Mouse (Mus musculus): Measurements from ENCODE around the gene Ext2. TPM values are rescaled to one million over a fixed set of nuclear protein-coding genes. Genes with fewer than 3 reads are reported as not detected.

Ext2 gene
- polyA plus RNA-seq, 1 experiment from 2014 or later: 114 TPM

GRCm38 (mm10) chr2:93840109-93840508 lies 17.7 kb upstream of the Ext2 start:
- H3K9ac ChIP-seq: no peak overlapping the region
- no peaks in the 10 kb centered on the region for H3K4me1 ChIP-seq
- H3K27me3 ChIP-seq: no peaks in the 10 kb centered on the region
- H3K36me3 ChIP-seq: peaks cover 59% of the 10 kb centered on the region
- ATAC-seq (ENCODE audit: insufficient number of reproducible peaks, low FRiP score, low TSS enrichment, low read depth): no peak
- H3K27ac ChIP-seq: no peak overlapping the region
- H3K4me3 ChIP-seq: no peak overlapping the region
- H3K9me3 ChIP-seq: no peaks in the 10 kb centered on the region
- no peak overlapping the region for H3K4me2 ChIP-seq
- 81% methylated on average over 6 of the region's 6 CpGs for WGBS

DNA sequence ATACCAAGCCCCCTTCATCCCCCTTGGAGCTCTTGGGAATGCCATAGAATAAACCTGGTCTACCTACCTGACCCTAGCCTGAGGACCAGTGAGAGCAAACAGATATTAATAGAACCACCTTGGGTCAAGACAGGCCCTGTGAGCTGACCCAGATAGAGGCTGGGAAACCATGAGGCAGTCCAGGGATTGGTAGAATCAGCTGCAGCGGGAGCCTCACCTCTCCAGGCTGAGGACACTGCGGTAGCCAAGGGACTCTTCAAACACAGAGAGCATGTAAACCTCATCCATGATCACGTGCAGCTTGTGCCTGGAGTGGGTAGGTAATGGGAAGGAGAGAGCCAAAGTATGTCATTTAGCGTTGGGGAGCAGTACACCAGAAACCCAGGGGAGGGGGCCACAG lies 16.6 kb upstream of the Ext2 start:
- H3K36me3 ChIP-seq: peaks cover 57% of the 10 kb centered on the region
- no peak overlapping the region for H3K4me3 ChIP-seq
- no peaks in the 10 kb centered on the region for H3K9me3 ChIP-seq
- H3K27me3 ChIP-seq: no peaks in the 10 kb centered on the region
- 86% methylated on average over 4 of the region's 4 CpGs for WGBS
- no peak overlapping the region for H3K9ac ChIP-seq
- no peak for ATAC-seq (ENCODE audit: insufficient number of reproducible peaks, low FRiP score, low TSS enrichment, low read depth)
- H3K4me2 ChIP-seq: no peak overlapping the region
- H3K4me1 ChIP-seq: no peaks in the 10 kb centered on the region
- no peak overlapping the region for H3K27ac ChIP-seq

- WGBS: 72% methylated on average over 13 of the region's 13 CpGs
- Histone ChIP-seq H3K4me3 (no peak overlapping the region), H3K9ac (no peak overlapping the region), H3K27ac (no peak overlapping the region), H3K36me3 (peaks cover 49% of the 10 kb centered on the region), H3K4me2 (no peak overlapping the region), H3K27me3 (no peaks in the 10 kb centered on the region), H3K4me1 (no peaks in the 10 kb centered on the region), H3K9me3 (no peaks in the 10 kb centered on the region)
- ATAC-seq (ENCODE audit: insufficient number of reproducible peaks, low FRiP score, low TSS enrichment, low read depth): no peak
These were observed 13.9 kb upstream of the Ext2 start for GRCm38 (mm10) chr2:93836232-93836785.

DNA sequence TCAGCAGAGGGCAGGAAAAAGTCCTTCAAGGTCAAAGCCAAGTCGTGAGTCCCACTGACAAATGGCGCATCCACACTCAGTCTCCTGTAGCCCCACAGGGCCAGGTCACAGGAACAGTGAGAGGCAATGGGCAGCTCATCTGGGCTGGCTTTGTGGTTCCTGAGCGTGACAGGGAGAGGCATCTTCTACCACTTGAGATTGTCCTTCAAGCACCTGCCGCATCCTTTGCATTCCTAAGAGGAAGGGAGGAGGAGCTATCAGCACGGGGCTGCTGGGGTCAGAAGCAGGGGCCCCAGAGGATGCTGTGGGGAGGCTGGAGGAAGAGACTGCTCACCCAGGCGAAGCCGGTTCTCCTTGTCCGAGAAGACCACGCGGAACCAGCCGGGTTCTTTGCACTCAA lies 13.2 kb upstream of the Ext2 start:
- Histone ChIP-seq H3K4me3 (no peak overlapping the region), H3K4me1 (no peaks in the 10 kb centered on the region), H3K36me3 (peaks cover 42% of the 10 kb centered on the region), H3K9me3 (no peaks in the 10 kb centered on the region), H3K4me2 (no peak overlapping the region), H3K9ac (no peak overlapping the region), H3K27ac (no peak overlapping the region), H3K27me3 (no peaks in the 10 kb centered on the region)
- 79% methylated on average over 11 of the region's 11 CpGs for WGBS
- no peak for ATAC-seq (ENCODE audit: insufficient number of reproducible peaks, low FRiP score, low TSS enrichment, low read depth)

GRCm38 (mm10) chr2:93823519-93823918 lies 1.2 kb upstream of the Ext2 start:
- ATAC-seq (ENCODE audit: insufficient number of reproducible peaks, low FRiP score, low TSS enrichment, low read depth): no peak
- Histone ChIP-seq H3K4me1 (peaks cover 14% of the 10 kb centered on the region), H3K4me2 (no peak overlapping the region), H3K27ac (no peak overlapping the region), H3K36me3 (peaks cover 8% of the 10 kb centered on the region; the same call in 1 of the 2 replicates), H3K9ac (no peak overlapping the region), H3K4me3 (no peak overlapping the region), H3K27me3 (no peaks in the 10 kb centered on the region), H3K9me3 (no peaks in the 10 kb centered on the region)
- 20% methylated on average over 8 of the region's 8 CpGs for WGBS

GRCm38 (mm10) chr2:93817791-93818190 lies 4.6 kb downstream of the Ext2 start:
- no peak overlapping the region for H3K4me3 ChIP-seq
- 94% methylated on average over 5 of the region's 5 CpGs for WGBS

DNA sequence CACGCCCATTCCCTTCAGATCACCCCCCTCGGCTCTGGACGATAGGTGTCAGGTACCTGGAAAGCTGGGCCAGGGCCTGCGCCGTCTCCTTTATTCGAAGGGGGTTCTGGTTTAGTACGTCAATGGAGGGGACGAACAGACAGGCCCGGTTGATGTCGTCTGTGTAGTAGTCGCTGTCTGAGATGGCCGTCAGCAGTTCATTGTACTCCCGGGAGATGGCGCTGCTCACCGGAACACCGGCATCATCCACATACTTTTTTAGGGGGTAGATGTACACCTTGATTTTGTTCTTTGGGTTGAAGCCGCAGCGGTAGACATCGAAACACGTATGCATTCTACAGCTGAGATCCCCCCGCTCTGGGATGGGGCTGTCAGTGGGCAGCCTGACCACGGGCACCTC lies 9.0 kb downstream of the Ext2 start:
- peaks cover 46% of the 10 kb centered on the region for H3K36me3 ChIP-seq
- H3K9me3 ChIP-seq: no peaks in the 10 kb centered on the region
- no peaks in the 10 kb centered on the region for H3K4me1 ChIP-seq
- H3K27me3 ChIP-seq: no peaks in the 10 kb centered on the region
- H3K27ac ChIP-seq: no peak overlapping the region
- no peak overlapping the region for H3K9ac ChIP-seq
- H3K4me3 ChIP-seq: no peak overlapping the region
- no peak for ATAC-seq (ENCODE audit: insufficient number of reproducible peaks, low FRiP score, low TSS enrichment, low read depth)
- 91% methylated on average over 22 of the region's 22 CpGs for WGBS
- no peak overlapping the region for H3K4me2 ChIP-seq

More at GRCm38 (mm10) chr2:93817791-93818190, 4.6 kb downstream of the Ext2 start:
- Histone ChIP-seq H3K4me2 (no peak overlapping the region), H3K9me3 (no peaks in the 10 kb centered on the region), H3K27ac (no peak overlapping the region), H3K9ac (no peak overlapping the region), H3K36me3 (peaks cover 18% of the 10 kb centered on the region), H3K27me3 (no peaks in the 10 kb centered on the region), H3K4me1 (peaks cover 12% of the 10 kb centered on the region)
- no peak for ATAC-seq (ENCODE audit: insufficient number of reproducible peaks, low FRiP score, low TSS enrichment, low read depth)

DNA sequence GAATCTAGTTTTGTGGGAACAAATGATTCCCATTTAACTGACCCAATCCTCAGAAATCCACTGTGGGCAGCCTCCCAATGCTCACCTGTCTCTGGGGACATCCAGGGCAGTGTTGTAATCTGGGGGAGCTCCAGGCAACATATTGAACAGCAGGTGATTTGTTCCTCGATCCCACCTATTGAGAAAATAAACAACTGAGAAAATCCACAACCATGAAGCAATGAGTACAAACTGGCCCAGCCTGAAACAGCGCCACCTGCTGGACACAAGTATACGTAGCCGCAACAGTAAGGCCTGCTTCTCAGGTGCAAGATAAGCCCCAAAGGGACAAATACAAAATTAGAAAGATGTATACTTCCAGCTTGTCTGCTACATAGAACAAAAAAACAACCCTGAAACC lies 10.6 kb downstream of the Ext2 start:
- H3K4me1 ChIP-seq: no peaks in the 10 kb centered on the region
- no peak overlapping the region for H3K4me2 ChIP-seq
- no peak overlapping the region for H3K27ac ChIP-seq
- H3K27me3 ChIP-seq: no peaks in the 10 kb centered on the region
- ATAC-seq (ENCODE audit: insufficient number of reproducible peaks, low FRiP score, low TSS enrichment, low read depth): no peak
- H3K36me3 ChIP-seq: peaks cover 60% of the 10 kb centered on the region
- H3K4me3 ChIP-seq: no peak overlapping the region
- no peaks in the 10 kb centered on the region for H3K9me3 ChIP-seq
- 33% methylated on average over 4 of the region's 4 CpGs for WGBS
- H3K9ac ChIP-seq: no peak overlapping the region

DNA sequence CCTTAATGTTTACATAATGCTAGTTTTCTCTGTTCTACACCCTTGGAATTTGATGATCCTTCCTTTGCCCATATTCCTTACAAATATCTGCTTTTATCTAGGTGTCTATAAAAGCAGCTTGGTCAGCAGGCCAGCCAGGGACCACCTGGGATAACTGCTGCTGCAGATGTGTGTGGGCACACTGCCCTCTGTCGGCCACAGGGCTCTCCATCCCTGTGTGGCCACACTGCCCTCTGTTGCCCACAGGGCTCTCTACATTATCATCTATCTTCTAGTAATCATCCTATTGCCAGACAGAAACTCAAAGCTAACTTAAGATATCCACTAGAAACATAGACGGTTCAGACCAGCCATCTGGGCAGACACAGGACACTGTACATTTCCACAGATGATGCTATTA lies 12.4 kb downstream of the Ext2 start:
- no peak for ATAC-seq (ENCODE audit: insufficient number of reproducible peaks, low FRiP score, low TSS enrichment, low read depth)

GRCm38 (mm10) chr2:93808071-93808470 lies 14.3 kb downstream of the Ext2 start:
- no peaks in the 10 kb centered on the region for H3K9me3 ChIP-seq
- H3K4me3 ChIP-seq: no peak overlapping the region
- WGBS: 78% methylated on average over 5 of the region's 5 CpGs
- no peak overlapping the region for H3K4me2 ChIP-seq
- no peak for ATAC-seq (ENCODE audit: insufficient number of reproducible peaks, low FRiP score, low TSS enrichment, low read depth)
- no peak overlapping the region for H3K9ac ChIP-seq
- H3K27me3 ChIP-seq: no peaks in the 10 kb centered on the region
- no peaks in the 10 kb centered on the region for H3K4me1 ChIP-seq
- no peak overlapping the region for H3K27ac ChIP-seq
- peaks cover 85% of the 10 kb centered on the region for H3K36me3 ChIP-seq

More for the DNA sequence above, 12.4 kb downstream of the Ext2 start:
- peaks cover 77% of the 10 kb centered on the region for H3K36me3 ChIP-seq
- no peaks in the 10 kb centered on the region for H3K4me1 ChIP-seq
- no peaks in the 10 kb centered on the region for H3K27me3 ChIP-seq
- H3K9me3 ChIP-seq: no peaks in the 10 kb centered on the region
- H3K9ac ChIP-seq: no peak overlapping the region
- WGBS: 15% methylated on average over 2 of the region's 2 CpGs
- no peak overlapping the region for H3K4me3 ChIP-seq
- H3K4me2 ChIP-seq: no peak overlapping the region
- no peak overlapping the region for H3K27ac ChIP-seq

DNA sequence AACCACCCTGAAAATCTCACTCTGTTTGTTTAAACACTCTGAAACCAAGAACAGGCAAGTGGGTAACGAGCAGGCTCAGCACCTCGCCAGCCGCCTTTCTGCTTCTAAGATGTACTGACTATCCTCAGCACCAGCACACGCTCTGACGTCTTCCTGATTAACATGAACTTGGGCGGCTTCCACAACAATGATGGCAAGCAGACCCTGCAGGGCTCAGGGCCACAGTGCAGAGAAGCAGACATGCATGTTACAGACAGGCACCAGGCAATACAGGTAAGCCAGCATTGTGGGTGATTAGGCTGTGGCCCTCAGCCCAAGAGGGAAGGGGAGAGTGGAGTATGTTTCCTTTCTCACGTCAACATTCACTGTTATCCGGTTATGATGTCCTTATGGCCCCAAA lies 14.9 kb downstream of the Ext2 start:
- no peak overlapping the region for H3K9ac ChIP-seq
- H3K27ac ChIP-seq: no peak overlapping the region
- no peaks in the 10 kb centered on the region for H3K4me1 ChIP-seq
- peaks cover 85% of the 10 kb centered on the region for H3K36me3 ChIP-seq
- no peak overlapping the region for H3K4me3 ChIP-seq
- H3K27me3 ChIP-seq: no peaks in the 10 kb centered on the region
- no peaks in the 10 kb centered on the region for H3K9me3 ChIP-seq
- H3K4me2 ChIP-seq: no peak overlapping the region
- 73% methylated on average over 8 of the region's 8 CpGs for WGBS
- no peak for ATAC-seq (ENCODE audit: insufficient number of reproducible peaks, low FRiP score, low TSS enrichment, low read depth)

DNA sequence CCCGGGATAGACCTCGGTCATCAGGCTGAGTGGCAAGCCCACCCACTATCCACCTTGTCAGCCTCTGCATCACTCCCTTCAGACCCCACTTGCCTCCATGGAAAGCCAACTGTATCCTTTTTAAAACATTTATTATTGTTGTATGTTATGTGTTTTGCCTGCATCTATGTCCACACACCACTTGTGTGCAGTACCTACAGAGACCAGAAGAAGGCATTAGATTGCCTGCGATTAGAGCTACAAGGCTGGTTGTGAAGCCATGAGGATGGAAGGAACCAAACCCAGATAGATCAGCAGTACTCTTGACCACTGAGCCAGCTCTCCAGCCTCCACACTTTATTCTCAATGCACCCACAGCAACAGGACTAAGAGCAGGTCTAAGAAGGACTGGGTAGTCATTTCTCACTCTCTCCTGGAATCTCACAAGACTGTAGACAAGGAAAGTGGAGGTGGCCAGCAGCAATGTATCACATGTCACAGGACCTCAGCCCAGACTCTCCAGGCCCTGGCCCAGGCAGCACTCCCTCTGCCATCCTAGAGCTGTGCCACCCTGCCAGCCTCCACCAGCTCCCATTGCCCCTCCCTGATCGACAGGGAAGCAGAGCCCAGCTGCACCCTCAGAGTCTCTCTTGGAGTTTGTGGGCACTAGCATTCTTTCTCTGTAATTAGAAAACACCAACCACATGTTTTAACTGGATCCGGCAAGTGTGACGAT lies 15.7 kb downstream of the Ext2 start:
- H3K4me1 ChIP-seq: no peaks in the 10 kb centered on the region
- no peak overlapping the region for H3K9ac ChIP-seq
- H3K4me2 ChIP-seq: no peak overlapping the region
- no peak for ATAC-seq (ENCODE audit: insufficient number of reproducible peaks, low FRiP score, low TSS enrichment, low read depth)
- H3K27ac ChIP-seq: no peak overlapping the region
- peaks cover 85% of the 10 kb centered on the region for H3K36me3 ChIP-seq
- 86% methylated on average over 6 of the region's 6 CpGs for WGBS
- H3K4me3 ChIP-seq: no peak overlapping the region
- H3K9me3 ChIP-seq: no peaks in the 10 kb centered on the region
- H3K27me3 ChIP-seq: no peaks in the 10 kb centered on the region
